Comparison of ENCODE assay signal across 9 mouse cellular contexts in genomic region chr7:45639561-45640027, GRCm38 (mm10). TPM values are rescaled to one million over a fixed set of nuclear protein-coding genes. Genes with fewer than 3 reads are reported as not detected.
DNase-seq lines count a peak whose midpoint lies in the region; ATAC-seq and TF ChIP-seq lines count a peak whose summit lies in the region.
"Had no signal": no experiment of that assay in that cellular context is flagged by ENCODE, and none has a peak within 500 bp of the region (broad histone marks: within the 10 kb centered on the region; RNA-seq: fewer than 3 reads in every experiment).

Gene Mamstr (plus strand): TSS chr7:45639977.

- no peak for TF ChIP-seq CTCF in kidney, adult 2 months (conservative IDR thresholded peaks at IDR 0.05; ENCODE audit: insufficient read depth, insufficient read length, low read depth, low read length)
- no peak for TF ChIP-seq CTCF in stomach, postnatal 0 days (IDR thresholded peaks at IDR 0.05; ENCODE audit: low read depth)

- ATAC-seq in stomach, postnatal 0 days (ENCODE audit: low FRiP score, low TSS enrichment): no peak
- ATAC-seq in erythroid progenitor cell, adult 5-6 weeks (replicated peaks; ENCODE audit: low FRiP score, poor library complexity, severe bottlenecking): no peak

- H3K27me3 ChIP-seq in kidney, adult 2 months (replicated peaks; ENCODE audit: control insufficient read depth, insufficient read depth, low read length): no peaks in the 10 kb centered on the region
- H3K27me3 ChIP-seq in stomach, postnatal 0 days (ENCODE audit: control insufficient read depth, insufficient read depth, low read length): no peaks in the 10 kb centered on the region

- peak; percentile 42 to 56 for DNase-seq in adrenal gland, adult (ENCODE audit: inconsistent age in 2 of 2, low spot score in 1 of 2)
- DNase-seq in adrenal gland, postnatal 10 days: no peak
- DNase-seq in kidney, adult 2 months: no peak
- no peak for DNase-seq in kidney, adult 18-20 months
- DNase-seq in right cerebral cortex, postnatal 14 days: peak; percentile 20
- DNase-seq in right cerebral cortex, postnatal 10 days (ENCODE audit: low spot score in 2 of 2): no peak
- no peak for DNase-seq in stomach, postnatal 0 days (ENCODE audit: low spot score)
- DNase-seq: layer of hippocampus, postnatal 36 days had no signal

- no peak for TF ChIP-seq POLR2A in kidney, adult 2 months (IDR thresholded peaks at IDR 0.05; ENCODE audit: low read depth, low read length)

- H3K4me1 ChIP-seq in kidney, adult 2 months (ENCODE audit: control insufficient read depth, insufficient read depth, low read length): no peaks in the 10 kb centered on the region; the same call in 1 of the 2 replicates
- peaks cover 21% of the 10 kb centered on the region for H3K4me1 ChIP-seq in stomach, postnatal 0 days (replicated peaks; ENCODE audit: control insufficient read depth, insufficient read depth)

- H3K9ac ChIP-seq in stomach, postnatal 0 days (ENCODE audit: low read length): peak within 1 kb of the TSS; percentile 8; the same call in 1 of the 2 replicates

- 45% methylated on average over 19 of the region's 19 CpGs for WGBS in kidney, adult 2 months
- 45% methylated on average over 19 of the region's 19 CpGs for WGBS in stomach, postnatal 0 days

- no peak for TF ChIP-seq EP300 in stomach, postnatal 0 days (optimal IDR thresholded peaks at IDR 0.05)

- no peak within 1 kb of the TSS for H3K4me2 ChIP-seq in stomach, postnatal 0 days (replicated peaks; ENCODE audit: low read depth)

- H3K36me3 ChIP-seq in kidney, adult 2 months (ENCODE audit: control insufficient read depth, insufficient read depth, low read length): no peaks in the 10 kb centered on the region
- 0 out of 2 replicates have a peak, but pooled peaks cover 2% of the 10 kb centered on the region for H3K36me3 ChIP-seq in stomach, postnatal 0 days (ENCODE audit: control insufficient read depth, insufficient read depth, low read length)

- H3K27ac ChIP-seq in kidney, adult 2 months (ENCODE audit: insufficient read depth, low read depth, low read length): peak within 1 kb of the TSS; percentile 21; the same call in 1 of the 2 replicates
- peak within 1 kb of the TSS; percentile 70; the same call in 1 of the 2 replicates for H3K27ac ChIP-seq in stomach, postnatal 0 days (replicated peaks)

- no peak within 1 kb of the TSS for H3K4me3 ChIP-seq in kidney, adult 2 months (ENCODE audit: insufficient read depth, low read depth, low read length)
- H3K4me3 ChIP-seq in stomach, postnatal 0 days (ENCODE audit: low read depth, low read length): no peak within 1 kb of the TSS

- H3K9me3 ChIP-seq in stomach, postnatal 0 days (ENCODE audit: control insufficient read depth, low read length): no peaks in the 10 kb centered on the region

RNA-seq across cellular contexts. Expression of gene Mamstr, which starts in this region (rescaled TPM):
- total RNA-seq in adrenal gland, postnatal 10 days (2021): 10 to 100 TPM in 1 of 2 experiments, 1 to 10 TPM in 1; 8.3 to 13.2 TPM
- polyA plus RNA-seq in kidney, adult 2 months (2012; rRNA removed): 2.1 and 2.5 TPM in 2 replicates
- polyA plus RNA-seq in stomach, postnatal 0 days (2015; fragmentation: Nextera tagmentation; extraction: Ambion mirVana): 4.6 and 5.5 TPM in 2 replicates
- not detected in 2 replicates for total RNA-seq in erythroid progenitor cell, adult 5-6 weeks (2015; ENCODE audit: low replicate concordance)
- not detected in 2 replicates for total RNA-seq in erythroid progenitor cell, adult 5-6 weeks (2017; ENCODE audit: low replicate concordance)

Comparison
In these comparisons a context has a peak if more than half of its experiments do, and no peak if none do; other contexts are left out.
1. RNA of gene Mamstr (total RNA-seq): 8.3 to 13.2 TPM in adrenal gland, postnatal 10 days; not detected in erythroid progenitor cell, adult 5-6 weeks; every median in the first group is over 4 times any median in the second.
2. DNase-seq: peak in adrenal gland, adult (2 of 2) and right cerebral cortex, postnatal 14 days (single experiment); none in adrenal gland, postnatal 10 days (single experiment), kidney, adult 2 months (single experiment), kidney, adult 18-20 months (single experiment), right cerebral cortex, postnatal 10 days (0 of 2) and stomach, postnatal 0 days (single experiment).